Mouse (Mus musculus): ENCODE measurements at regions not wholly inside any gene's neighbourhood (a gene's known extent, or its start where the extent isn't known, plus 50 kb on each side); places are given as distances from the start of the nearest gene placed in this dataset.

DNA sequence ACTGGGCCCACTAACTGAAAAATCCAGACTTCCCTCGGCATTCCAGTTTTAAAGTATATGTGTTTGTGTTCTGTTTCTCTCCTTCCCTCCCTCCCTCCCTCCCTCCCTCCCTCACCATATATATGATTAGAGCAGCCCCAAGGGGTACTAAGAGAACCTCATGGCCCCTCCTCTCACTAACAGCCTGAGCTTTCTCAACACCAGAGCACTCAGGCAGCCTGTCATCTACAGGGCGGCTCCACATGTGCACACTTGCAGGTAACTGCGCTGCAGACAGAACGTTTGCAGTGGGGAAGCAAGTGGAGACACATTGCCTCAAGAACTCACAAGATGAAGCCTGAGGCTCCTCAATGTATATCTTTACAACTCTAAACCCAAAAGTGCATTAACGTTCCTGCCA, 294.9 kb downstream of the Sox4 start:
- TF ChIP-seq CTCF (IDR thresholded peaks at IDR 0.05; ENCODE audit: extremely low read depth, insufficient read depth, low read length) (no peak), POLR2A (IDR thresholded peaks at IDR 0.05; ENCODE audit: extremely low read depth, insufficient read depth, low read length) (no peak)

Measured in cortical plate, adult 2 months (tissue).